Mouse (Mus musculus): ENCODE results near the gene Mpped2.

DNA sequence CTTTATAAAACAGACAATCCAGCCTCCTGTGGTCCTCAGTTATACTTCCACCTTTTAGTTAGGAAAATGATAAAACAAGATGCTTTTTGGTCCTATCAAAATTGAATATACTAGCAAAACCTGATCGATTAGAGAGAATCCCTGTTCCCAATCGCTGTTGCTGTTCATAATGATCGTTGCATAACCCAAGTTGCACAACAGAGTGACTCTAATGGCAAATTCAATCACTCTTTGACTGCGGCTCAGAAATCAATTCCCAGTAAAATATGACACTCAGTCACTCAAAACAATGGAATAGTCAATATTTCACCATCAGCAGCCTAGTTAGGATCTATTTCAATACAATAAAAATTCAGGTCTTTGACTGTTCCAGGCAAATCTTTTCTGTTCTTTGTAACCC is 39.8 kb upstream of the Mpped2 start:
- no peak for TF ChIP-seq CTCF (conservative IDR thresholded peaks at IDR 0.05; ENCODE audit: insufficient read depth, insufficient read length, low read depth, low read length)
- no peak for TF ChIP-seq POLR2A (IDR thresholded peaks at IDR 0.05; ENCODE audit: low read depth, low read length)

Measured in kidney, adult 2 months (tissue).